In the genomic region with DNA sequence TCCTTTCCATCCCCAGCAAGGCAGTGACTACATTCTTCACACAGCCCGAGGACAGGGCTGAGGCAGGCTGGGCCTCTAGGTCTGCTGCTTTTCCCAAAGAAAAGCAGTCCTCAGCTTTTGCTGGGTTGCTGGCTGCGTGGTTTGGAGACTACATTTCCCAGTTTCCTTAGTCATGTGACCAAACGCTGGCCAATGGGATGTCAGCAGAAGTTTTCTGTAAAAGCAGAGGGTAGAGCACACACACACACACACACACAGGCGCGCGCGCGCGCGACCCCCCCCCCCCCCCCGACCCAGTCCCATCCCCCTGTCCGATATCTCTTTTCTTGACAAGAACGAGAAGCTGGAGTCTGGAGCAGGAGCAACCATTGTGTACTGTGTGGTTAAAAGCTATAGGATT, we compare ENCODE assay signal across 8 mouse cellular contexts. TPM values are rescaled to one million over a fixed set of nuclear protein-coding genes. Genes with fewer than 3 reads are reported as not detected.
DNase-seq lines count a peak whose midpoint lies in the region; ATAC-seq and TF ChIP-seq lines count a peak whose summit lies in the region.

No protein-coding gene starts in this region.

- no peaks in the 10 kb centered on the region for H3K36me3 ChIP-seq in hindbrain, embryonic 16.5 days (ENCODE audit: control insufficient read depth, insufficient read depth, low read length)

- intact Hi-C loops in gastrocnemius, adult 2 months (cut with DNase I) = no loop called here

- H3K27ac ChIP-seq in gastrocnemius, adult 2 months = peak overlapping the region; percentile 79
- peak overlapping the region; percentile 57; the same call in 1 of the 2 replicates for H3K27ac ChIP-seq in hindbrain, embryonic 16.5 days (ENCODE audit: low read depth, low read length)

- peaks cover 11% of the 10 kb centered on the region for H3K4me1 ChIP-seq in hindbrain, embryonic 16.5 days (ENCODE audit: control insufficient read depth, insufficient read depth, low read depth, low read length)

- TF ChIP-seq CTCF in gastrocnemius, adult 2 months (IDR thresholded peaks at IDR 0.05) = no peak

- peak overlapping the region; percentile 60 for H3K9ac ChIP-seq in hindbrain, embryonic 16.5 days (ENCODE audit: low read depth, low read length)

- WGBS in hindbrain, embryonic 16.5 days = 0% methylated on average over 13 of the region's 13 CpGs

- H3K4me3 ChIP-seq in gastrocnemius, adult 2 months = peak overlapping the region; percentile 66
- H3K4me3 ChIP-seq in hindbrain, embryonic 16.5 days (ENCODE audit: low read length) = peak overlapping the region; percentile 23

- H3K9me3 ChIP-seq in hindbrain, embryonic 16.5 days (ENCODE audit: control insufficient read depth, low read length) = no peaks in the 10 kb centered on the region

- peak; percentile 78 for ATAC-seq in hindbrain, embryonic 16.5 days
- ATAC-seq in inflammation-experienced regulatory T-cells, adult 6 months = no peak

- peak overlapping the region; percentile 59 for H3K4me2 ChIP-seq in hindbrain, embryonic 16.5 days (ENCODE audit: low read length)

- H3K27me3 ChIP-seq in hindbrain, embryonic 16.5 days (replicated peaks; ENCODE audit: control insufficient read depth, insufficient read depth, low read length) = no peaks in the 10 kb centered on the region; the same call in 1 of the 2 replicates

- peak; percentile 58 for DNase-seq in Muller cell, postnatal 12 days (ENCODE audit: inconsistent ontology term)
- peak; percentile 63 to 78 for DNase-seq in cerebellum, postnatal 25 days
- peak; percentile 79 for DNase-seq in gastrocnemius, adult 2 months
- DNase-seq in layer of hippocampus, postnatal 36 days = peak; percentile 59 to 60
- DNase-seq in lung, postnatal 10 days = peak; percentile 90
- DNase-seq in right cerebral cortex, postnatal 14 days = peak; percentile 74

RNA-seq across cellular contexts. Expression of a gene that starts 20.1 kb away (rescaled TPM):
- total RNA-seq in gastrocnemius, adult 2 months (2021) = 10 to 100 TPM in 1 of 2 experiments, under 1 TPM in 1; 0.33 to 22.0 TPM
- polyA plus RNA-seq in hindbrain, embryonic 16.5 days (2015; fragmentation: Nextera tagmentation; extraction: Ambion mirVana) = 1.4 and 1.5 TPM in 2 replicates
- total RNA-seq in layer of hippocampus, postnatal 36 days (2021) = 1 to 10 TPM; 4.8 to 5.6 TPM
- polyA plus RNA-seq in inflammation-experienced regulatory T-cells, adult 6 months (2017; shearing (Covaris generic)) = 1 to 10 TPM in 1 of 3 experiments, under 1 TPM in 2; 0.55 to 2.5 (median 0.84) TPM

RNA-seq across cellular contexts. Expression of a gene that starts 24.3 kb away (rescaled TPM):
- total RNA-seq in gastrocnemius, adult 2 months (2021) = 10 to 100 TPM; 14.3 to 15.6 TPM
- 99.3 and 108 TPM in 2 replicates for polyA plus RNA-seq in hindbrain, embryonic 16.5 days (2015; fragmentation: Nextera tagmentation; extraction: Ambion mirVana)
- 10 to 100 TPM; 31.3 to 37.4 TPM for total RNA-seq in layer of hippocampus, postnatal 36 days (2021)
- 10 to 100 TPM; 27.4 to 34.0 (median 28.7) TPM for polyA plus RNA-seq in inflammation-experienced regulatory T-cells, adult 6 months (2017; shearing (Covaris generic))

RNA-seq across cellular contexts. Expression of a gene that starts 46.8 kb away (rescaled TPM):
- 1 to 10 TPM; 7.0 TPM for total RNA-seq in gastrocnemius, adult 2 months (2021)
- 44.9 and 47.2 TPM in 2 replicates for polyA plus RNA-seq in hindbrain, embryonic 16.5 days (2015; fragmentation: Nextera tagmentation; extraction: Ambion mirVana)
- 10 to 100 TPM; 38.4 to 40.6 TPM for total RNA-seq in layer of hippocampus, postnatal 36 days (2021)
- polyA plus RNA-seq in inflammation-experienced regulatory T-cells, adult 6 months (2017; shearing (Covaris generic)) = 10 to 100 TPM; 36.4 to 43.6 (median 36.4) TPM

RNA-seq across cellular contexts. Expression of a gene that starts 51.4 kb away (rescaled TPM):
- total RNA-seq in gastrocnemius, adult 2 months (2021) = 1 to 10 TPM; 1.2 to 4.2 TPM
- polyA plus RNA-seq in hindbrain, embryonic 16.5 days (2015; fragmentation: Nextera tagmentation; extraction: Ambion mirVana) = 2.3 and 2.5 TPM in 2 replicates
- 1 to 10 TPM in 1 of 2 experiments, under 1 TPM in 1; 0.92 to 2.1 TPM for total RNA-seq in layer of hippocampus, postnatal 36 days (2021)
- polyA plus RNA-seq in inflammation-experienced regulatory T-cells, adult 6 months (2017; shearing (Covaris generic)) = not detected

Comparison
In these comparisons a context has a peak if more than half of its experiments do, and no peak if none do; other contexts are left out.
1. RNA of a gene that starts 46.8 kb away (total RNA-seq): 38.4 to 40.6 TPM in layer of hippocampus, postnatal 36 days; 7.0 TPM in gastrocnemius, adult 2 months; every median in the first group is over 4 times any median in the second.
2. Peak in every context shown above with its lines, with median percentiles within 50 percentile points of each other: DNase-seq.